Mouse (Mus musculus): ENCODE measurements around the gene Nr1d2. TPM values are rescaled to one million over a fixed set of nuclear protein-coding genes. Genes with fewer than 3 reads are reported as not detected.
A peak's percentile ranks its signal among the peaks of the same experiment; 100 is the strongest.
"Not testable (repeated sequence)": the region's sequence is repeated elsewhere in the genome, so short reads cannot be mapped to it uniquely, and the experiment has no call there.

Nr1d2 gene
- polyA plus RNA-seq, 1 experiment from 2014 or later: 7.0 TPM

DNA sequence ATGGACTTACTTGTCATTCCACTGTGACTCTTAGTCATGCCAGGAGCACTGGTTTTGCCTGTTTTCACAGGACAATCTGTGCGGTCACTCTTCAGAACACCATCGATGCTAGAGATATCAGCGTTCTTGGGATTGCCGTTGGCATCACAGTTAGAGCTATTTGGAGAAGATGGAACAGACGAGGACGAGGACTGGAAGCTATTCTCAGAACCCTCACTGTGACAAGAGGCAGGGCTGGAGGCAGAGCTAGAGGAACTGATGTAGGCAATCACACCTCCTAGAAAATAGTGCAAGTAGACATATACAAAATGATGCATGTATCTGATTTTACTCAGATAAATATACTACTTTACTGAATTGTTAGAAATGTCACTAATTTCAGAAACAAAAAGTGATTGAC lies 16.9 kb downstream of the Nr1d2 start:
- Histone ChIP-seq H3K4me1 (ENCODE audit: control insufficient read depth, insufficient read depth, low read length) (no peaks in the 10 kb centered on the region), H3K4me3 (replicated peaks; ENCODE audit: low read depth, low read length) (no peak overlapping the region), H3K9me3 (ENCODE audit: control insufficient read depth, low read length) (no peaks in the 10 kb centered on the region), H3K27ac (replicated peaks; ENCODE audit: low read depth, low read length) (no peak overlapping the region), H3K27me3 (ENCODE audit: control insufficient read depth, insufficient read depth, low read length) (no peaks in the 10 kb centered on the region), H3K4me2 (ENCODE audit: low read length) (no peak overlapping the region), H3K9ac (replicated peaks; ENCODE audit: low read length) (no peak overlapping the region), H3K36me3 (ENCODE audit: control insufficient read depth, insufficient read depth, low read length) (no peaks in the 10 kb centered on the region)
- DNase-seq (no peak), ATAC-seq (ENCODE audit: low FRiP score, low TSS enrichment) (no peak)
- WGBS: 96% methylated on average over 6 of the region's 6 CpGs

DNA sequence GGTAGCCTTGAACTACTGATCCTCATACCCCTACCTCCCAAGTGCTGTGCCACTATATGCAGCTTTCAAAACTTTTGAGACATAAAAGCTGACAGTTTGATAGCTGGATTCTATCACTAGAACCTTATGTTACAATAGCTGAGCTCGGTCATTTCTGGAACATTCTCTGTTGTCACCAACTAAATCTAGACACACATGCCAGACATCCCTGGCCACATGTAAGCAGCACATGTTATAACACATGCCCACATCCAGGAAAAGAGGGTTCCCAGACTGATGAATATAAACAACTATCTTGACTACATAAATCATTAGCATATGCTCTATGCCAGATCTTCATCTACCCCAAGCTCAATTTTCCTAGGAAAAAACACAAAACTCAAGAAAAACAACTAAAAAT lies 21.8 kb downstream of the Nr1d2 start:
- Histone ChIP-seq H3K4me1 (ENCODE audit: control insufficient read depth, insufficient read depth, low read length) (no peaks in the 10 kb centered on the region), H3K36me3 (ENCODE audit: control insufficient read depth, insufficient read depth, low read length) (no peaks in the 10 kb centered on the region), H3K27ac (replicated peaks; ENCODE audit: low read depth, low read length) (no peak overlapping the region), H3K27me3 (ENCODE audit: control insufficient read depth, insufficient read depth, low read length) (no peaks in the 10 kb centered on the region), H3K9ac (replicated peaks; ENCODE audit: low read length) (no peak overlapping the region), H3K4me3 (replicated peaks; ENCODE audit: low read depth, low read length) (no peak overlapping the region), H3K4me2 (ENCODE audit: low read length) (no peak overlapping the region), H3K9me3 (ENCODE audit: control insufficient read depth, low read length) (no peaks in the 10 kb centered on the region)
- no peak for ATAC-seq (ENCODE audit: low FRiP score, low TSS enrichment)
- DNase-seq: no peak
- 89% methylated on average over 1 of the region's 1 CpGs for WGBS

DNA sequence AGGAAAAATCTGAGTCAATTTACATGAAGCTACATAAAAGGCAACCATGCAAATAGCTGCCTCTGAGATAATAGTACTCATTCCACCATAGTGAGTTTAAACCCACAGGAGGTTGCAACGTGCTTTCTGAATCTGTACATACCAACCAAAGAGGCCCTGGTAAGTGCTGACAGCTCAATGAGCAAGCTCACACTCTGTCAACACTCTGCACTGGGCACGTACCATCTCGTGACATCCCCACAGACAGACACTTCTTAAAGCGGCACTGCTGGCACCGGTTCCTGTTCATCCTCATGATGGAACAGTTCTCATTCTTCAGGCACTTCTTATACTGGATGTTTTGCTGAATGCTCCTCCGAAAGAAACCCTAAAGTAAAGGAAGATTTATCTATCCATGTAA lies 22.5 kb downstream of the Nr1d2 start:
- H3K36me3 ChIP-seq (ENCODE audit: control insufficient read depth, insufficient read depth, low read length): no peaks in the 10 kb centered on the region
- H3K4me1 ChIP-seq (ENCODE audit: control insufficient read depth, insufficient read depth, low read length): no peaks in the 10 kb centered on the region
- WGBS: 92% methylated on average over 6 of the region's 6 CpGs
- no peak overlapping the region for H3K4me3 ChIP-seq (replicated peaks; ENCODE audit: low read depth, low read length)
- no peak for DNase-seq
- H3K4me2 ChIP-seq (ENCODE audit: low read length): no peak overlapping the region
- no peak for ATAC-seq (ENCODE audit: low FRiP score, low TSS enrichment)
- no peaks in the 10 kb centered on the region for H3K9me3 ChIP-seq (ENCODE audit: control insufficient read depth, low read length)
- H3K9ac ChIP-seq (replicated peaks; ENCODE audit: low read length): no peak overlapping the region
- H3K27ac ChIP-seq (replicated peaks; ENCODE audit: low read depth, low read length): no peak overlapping the region
- no peaks in the 10 kb centered on the region for H3K27me3 ChIP-seq (ENCODE audit: control insufficient read depth, insufficient read depth, low read length)

DNA sequence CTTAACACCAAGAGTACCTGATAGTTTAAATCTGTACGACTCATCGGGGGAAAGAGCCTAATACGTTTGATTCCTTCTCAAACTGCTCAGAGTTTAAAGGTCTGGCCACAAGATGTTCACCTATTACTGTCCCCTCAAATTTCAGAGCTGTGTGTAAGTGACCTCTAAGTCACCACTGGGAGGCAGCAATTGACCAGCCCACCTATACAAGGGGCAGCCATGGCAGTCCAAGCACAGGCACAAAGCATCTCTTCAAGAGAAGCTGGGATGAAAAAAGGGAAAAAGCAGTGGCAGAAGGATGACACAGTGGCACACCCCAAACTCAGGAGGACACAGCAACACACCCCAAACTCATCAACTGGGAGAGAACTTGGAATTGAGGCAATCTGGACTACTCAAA lies 28.1 kb downstream of the Nr1d2 start:
- H3K36me3 ChIP-seq (ENCODE audit: control insufficient read depth, insufficient read depth, low read length): no peaks in the 10 kb centered on the region
- no peak overlapping the region for H3K27ac ChIP-seq (replicated peaks; ENCODE audit: low read depth, low read length)
- H3K9ac ChIP-seq (replicated peaks; ENCODE audit: low read length): no peak overlapping the region
- H3K27me3 ChIP-seq (ENCODE audit: control insufficient read depth, insufficient read depth, low read length): no peaks in the 10 kb centered on the region
- H3K4me1 ChIP-seq (ENCODE audit: control insufficient read depth, insufficient read depth, low read length): no peaks in the 10 kb centered on the region
- no peaks in the 10 kb centered on the region for H3K9me3 ChIP-seq (ENCODE audit: control insufficient read depth, low read length)
- whole genome bisulfite sequencing: 87% methylated on average over 3 of the region's 3 CpGs
- DNase-seq (peak; percentile 61), ATAC-seq (ENCODE audit: low FRiP score, low TSS enrichment) (peak; percentile 58; the same call in 1 of the 2 replicates)
- H3K4me3 ChIP-seq (replicated peaks; ENCODE audit: low read depth, low read length): no peak overlapping the region
- no peak overlapping the region for H3K4me2 ChIP-seq (ENCODE audit: low read length)

DNA sequence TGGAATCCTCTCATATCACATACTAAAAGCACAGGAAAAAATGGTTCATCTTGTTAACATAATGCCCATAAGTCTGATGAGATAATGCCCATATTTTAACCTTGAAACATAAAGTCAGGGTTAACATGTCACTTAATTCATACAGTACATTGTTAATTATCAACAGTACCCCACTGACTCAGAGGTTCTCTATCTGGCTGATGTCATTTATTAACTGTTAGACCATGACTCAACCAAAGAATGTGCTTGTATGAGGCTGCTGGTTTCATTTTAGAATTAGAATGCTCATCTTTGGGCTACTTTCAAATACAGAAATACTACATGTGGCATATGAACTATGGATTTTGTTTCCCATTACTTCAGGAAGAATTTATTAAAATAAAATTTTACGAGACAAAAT lies 34.6 kb downstream of the Nr1d2 start:
- not testable (repeated sequence) for DNase-seq; H3K4me1 ChIP-seq (ENCODE audit: control insufficient read depth, insufficient read depth, low read length); H3K9me3 ChIP-seq (ENCODE audit: control insufficient read depth, low read length); H3K4me2 ChIP-seq (ENCODE audit: low read length); H3K4me3 ChIP-seq (replicated peaks; ENCODE audit: low read depth, low read length); H3K9ac ChIP-seq (replicated peaks; ENCODE audit: low read length); H3K27me3 ChIP-seq (ENCODE audit: control insufficient read depth, insufficient read depth, low read length); H3K36me3 ChIP-seq (ENCODE audit: control insufficient read depth, insufficient read depth, low read length); H3K27ac ChIP-seq (replicated peaks; ENCODE audit: low read depth, low read length); ATAC-seq (ENCODE audit: low FRiP score, low TSS enrichment)
- 83% methylated on average over 1 of the region's 1 CpGs for WGBS

DNA sequence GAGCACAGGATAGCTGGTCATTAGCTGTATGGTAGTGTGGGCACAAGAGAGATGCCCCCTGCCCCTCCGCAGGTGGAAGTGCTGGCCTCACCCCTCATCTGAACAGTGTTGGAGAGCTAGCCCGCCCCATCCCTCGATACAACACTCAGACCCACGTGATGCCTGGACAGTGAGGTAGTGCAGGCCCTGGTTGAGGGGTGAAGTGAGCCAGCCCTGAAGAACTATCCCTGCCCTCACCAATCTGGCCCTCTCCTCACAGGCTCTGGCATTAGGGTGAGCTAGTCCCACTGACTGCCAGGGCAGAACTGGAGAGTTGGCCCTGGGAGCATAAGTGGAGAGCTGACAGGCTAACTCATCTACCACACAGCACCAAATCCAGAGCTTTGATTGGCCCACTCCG lies 37.5 kb downstream of the Nr1d2 start:
- H3K36me3 ChIP-seq (ENCODE audit: control insufficient read depth, insufficient read depth, low read length): no peaks in the 10 kb centered on the region
- no peaks in the 10 kb centered on the region for H3K9me3 ChIP-seq (ENCODE audit: control insufficient read depth, low read length)
- no peak overlapping the region for H3K4me3 ChIP-seq (replicated peaks; ENCODE audit: low read depth, low read length)
- WGBS: 95% methylated on average over 5 of the region's 5 CpGs
- DNase-seq (no peak), ATAC-seq (ENCODE audit: low FRiP score, low TSS enrichment) (no peak)
- H3K4me1 ChIP-seq (ENCODE audit: control insufficient read depth, insufficient read depth, low read length): no peaks in the 10 kb centered on the region
- H3K27ac ChIP-seq (replicated peaks; ENCODE audit: low read depth, low read length): no peak overlapping the region
- H3K9ac ChIP-seq (replicated peaks; ENCODE audit: low read length): no peak overlapping the region
- no peaks in the 10 kb centered on the region for H3K27me3 ChIP-seq (ENCODE audit: control insufficient read depth, insufficient read depth, low read length)
- no peak overlapping the region for H3K4me2 ChIP-seq (ENCODE audit: low read length)

DNA sequence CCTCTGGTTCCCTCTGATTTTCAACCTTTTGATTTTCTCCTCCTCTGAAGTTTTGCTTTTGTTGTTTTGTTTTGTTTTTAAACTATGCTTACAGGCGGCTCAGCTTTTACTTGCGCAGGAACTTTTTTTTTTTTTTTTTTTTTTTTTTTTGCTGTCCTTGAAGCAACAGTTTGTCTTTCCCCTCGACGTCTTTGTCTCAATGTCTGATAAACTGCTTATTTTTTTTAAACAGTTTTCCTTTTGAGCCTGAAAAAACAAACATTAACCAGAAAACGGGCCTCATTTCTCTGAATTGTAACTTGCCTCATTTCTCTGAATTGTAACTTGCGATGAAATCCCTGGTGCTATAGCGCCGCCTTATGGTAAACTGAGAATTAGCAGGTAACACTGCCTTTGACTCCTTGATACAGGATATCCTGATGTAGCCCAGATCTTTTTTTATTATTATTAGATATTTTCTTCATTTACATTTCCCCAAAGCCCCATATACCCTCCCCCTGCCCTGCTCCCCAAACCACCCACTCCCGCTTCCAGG lies 52.0 kb downstream of the Nr1d2 start:
- H3K27ac ChIP-seq (replicated peaks; ENCODE audit: low read depth, low read length): no peak overlapping the region
- WGBS: 54% methylated on average over 9 of the region's 9 CpGs
- DNase-seq (peak; percentile 78), ATAC-seq (ENCODE audit: low FRiP score, low TSS enrichment) (no peak)
- H3K9me3 ChIP-seq (ENCODE audit: control insufficient read depth, low read length): no peaks in the 10 kb centered on the region
- no peaks in the 10 kb centered on the region for H3K27me3 ChIP-seq (ENCODE audit: control insufficient read depth, insufficient read depth, low read length)
- no peak overlapping the region for H3K9ac ChIP-seq (replicated peaks; ENCODE audit: low read length)
- H3K36me3 ChIP-seq (ENCODE audit: control insufficient read depth, insufficient read depth, low read length): no peaks in the 10 kb centered on the region
- H3K4me1 ChIP-seq (ENCODE audit: control insufficient read depth, insufficient read depth, low read length): no peaks in the 10 kb centered on the region
- H3K4me3 ChIP-seq (replicated peaks; ENCODE audit: low read depth, low read length): no peak overlapping the region
- H3K4me2 ChIP-seq (ENCODE audit: low read length): no peak overlapping the region

DNA sequence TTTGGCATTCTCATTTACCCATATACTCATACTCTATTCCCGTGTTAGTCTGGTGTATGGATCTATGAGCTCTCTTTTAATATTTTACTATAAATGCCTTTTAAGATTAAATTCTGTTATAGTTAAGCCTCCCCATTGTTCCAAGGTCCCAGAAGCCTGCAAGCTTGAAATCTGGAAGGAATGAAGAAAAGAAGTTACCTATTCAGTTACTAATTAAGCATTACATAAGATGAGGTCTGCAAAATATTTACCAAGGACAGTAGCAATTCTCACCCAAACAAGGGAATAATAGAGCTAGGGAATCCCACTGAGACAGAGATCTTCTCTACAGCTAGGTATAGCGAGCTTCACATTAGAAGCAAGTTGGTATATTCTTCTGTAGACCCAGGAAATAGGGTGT lies 61.4 kb downstream of the Nr1d2 start:
- not testable (repeated sequence) for H3K4me3 ChIP-seq (replicated peaks; ENCODE audit: low read depth, low read length); H3K4me1 ChIP-seq (ENCODE audit: control insufficient read depth, insufficient read depth, low read length); H3K27ac ChIP-seq (replicated peaks; ENCODE audit: low read depth, low read length); ATAC-seq (ENCODE audit: low FRiP score, low TSS enrichment); DNase-seq; H3K36me3 ChIP-seq (ENCODE audit: control insufficient read depth, insufficient read depth, low read length); H3K9ac ChIP-seq (replicated peaks; ENCODE audit: low read length); H3K27me3 ChIP-seq (ENCODE audit: control insufficient read depth, insufficient read depth, low read length); H3K9me3 ChIP-seq (ENCODE audit: control insufficient read depth, low read length); H3K4me2 ChIP-seq (ENCODE audit: low read length)
- WGBS: 73% methylated on average over 2 of the region's 2 CpGs

DNA sequence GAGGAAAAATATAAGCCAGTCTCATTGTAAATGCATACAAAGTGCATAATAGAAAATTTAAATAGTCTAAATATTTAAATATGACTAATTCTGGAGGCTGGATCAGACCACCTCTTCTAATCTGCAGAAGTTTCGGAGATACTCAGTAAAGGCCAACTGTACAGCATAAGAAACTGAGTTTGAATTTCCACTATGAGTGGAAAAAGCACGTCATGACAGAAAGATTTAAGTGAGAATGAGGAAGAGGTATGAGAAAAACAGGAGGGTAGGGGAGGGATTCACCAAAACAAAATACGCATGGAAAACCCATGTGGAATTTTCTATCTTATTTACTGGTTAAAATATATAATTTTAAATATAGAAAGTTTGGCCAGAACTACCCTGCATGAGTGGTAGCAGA lies 71.3 kb downstream of the Nr1d2 start:
- Histone ChIP-seq H3K27ac (replicated peaks; ENCODE audit: low read depth, low read length) (no peak overlapping the region), H3K9me3 (ENCODE audit: control insufficient read depth, low read length) (no peaks in the 10 kb centered on the region), H3K9ac (replicated peaks; ENCODE audit: low read length) (no peak overlapping the region), H3K36me3 (ENCODE audit: control insufficient read depth, insufficient read depth, low read length) (no peaks in the 10 kb centered on the region), H3K4me3 (replicated peaks; ENCODE audit: low read depth, low read length) (no peak overlapping the region), H3K4me1 (ENCODE audit: control insufficient read depth, insufficient read depth, low read length) (no peaks in the 10 kb centered on the region), H3K4me2 (ENCODE audit: low read length) (no peak overlapping the region), H3K27me3 (ENCODE audit: control insufficient read depth, insufficient read depth, low read length) (no peaks in the 10 kb centered on the region)
- ATAC-seq (ENCODE audit: low FRiP score, low TSS enrichment) (no peak), DNase-seq (no peak)
- 92% methylated on average over 3 of the region's 3 CpGs for WGBS

All from midbrain, embryonic 14.5 days (tissue).